Mouse (Mus musculus): ENCODE measurements at regions not wholly inside any gene's neighbourhood (a gene's known extent, or its start where the extent isn't known, plus 50 kb on each side); places are given as distances from the start of the nearest gene placed in this dataset.

- no peaks in the 10 kb centered on the region for H3K27me3 ChIP-seq (ENCODE audit: control insufficient read depth, insufficient read depth, insufficient read length)
- TF ChIP-seq MYOG (IDR thresholded peaks at IDR 0.05; ENCODE audit: control insufficient read depth, extremely low read depth, insufficient read length) = no peak
- TF ChIP-seq CEBPB (IDR thresholded peaks at IDR 0.05; ENCODE audit: low read depth) = no peak
- TF ChIP-seq USF1 (IDR thresholded peaks at IDR 0.05; ENCODE audit: low read depth) = no peak
- TF ChIP-seq FOSL1 (IDR thresholded peaks at IDR 0.05; ENCODE audit: insufficient read depth, low read length, poor library complexity, severe bottlenecking) = no peak
- no peak for TF ChIP-seq MAX (IDR thresholded peaks at IDR 0.05)
- no peak for TF ChIP-seq CTCF (IDR thresholded peaks at IDR 0.05; ENCODE audit: control insufficient read depth, insufficient read depth, insufficient read length)
- TF ChIP-seq MYOD1 (IDR thresholded peaks at IDR 0.05; ENCODE audit: control insufficient read depth, insufficient read length, low read depth) = no peak
- H3K79me2 ChIP-seq (ENCODE audit: control insufficient read depth, insufficient read depth) = no peaks in the 10 kb centered on the region
- H3ac ChIP-seq (ENCODE audit: control insufficient read depth, insufficient read length, low read depth) = no peak overlapping the region
- no peaks in the 10 kb centered on the region for H3K36me3 ChIP-seq (ENCODE audit: control insufficient read depth, insufficient read depth)
- H3K4me3 ChIP-seq (ENCODE audit: insufficient read depth, poor library complexity, severe bottlenecking) = no peak overlapping the region
- no peaks in the 10 kb centered on the region for H3K79me3 ChIP-seq (ENCODE audit: low read depth)
Observed at GRCm38 (mm10) chr5:118837001-118837400, 276.5 kb downstream of the Med13l start.

- H3K79me2 ChIP-seq (ENCODE audit: control insufficient read depth, insufficient read depth) = no peaks in the 10 kb centered on the region
- no peaks in the 10 kb centered on the region for H3K79me3 ChIP-seq (ENCODE audit: low read depth)
- no peak overlapping the region for H3K4me3 ChIP-seq (ENCODE audit: insufficient read depth, poor library complexity, severe bottlenecking)
- no peaks in the 10 kb centered on the region for H3K36me3 ChIP-seq (ENCODE audit: control insufficient read depth, insufficient read depth)
- H3ac ChIP-seq (ENCODE audit: control insufficient read depth, insufficient read length, low read depth) = no peak overlapping the region
- H3K27me3 ChIP-seq (ENCODE audit: control insufficient read depth, insufficient read depth, insufficient read length) = no peaks in the 10 kb centered on the region
- no peak for TF ChIP-seq MYOD1 (IDR thresholded peaks at IDR 0.05; ENCODE audit: control insufficient read depth, insufficient read length, low read depth)
- TF ChIP-seq MAX (IDR thresholded peaks at IDR 0.05) = no peak
- TF ChIP-seq USF1 (IDR thresholded peaks at IDR 0.05; ENCODE audit: low read depth) = no peak
- TF ChIP-seq MYOG (IDR thresholded peaks at IDR 0.05; ENCODE audit: control insufficient read depth, extremely low read depth, insufficient read length) = no peak
- TF ChIP-seq CTCF (IDR thresholded peaks at IDR 0.05; ENCODE audit: control insufficient read depth, insufficient read depth, insufficient read length) = no peak
- no peak for TF ChIP-seq FOSL1 (IDR thresholded peaks at IDR 0.05; ENCODE audit: insufficient read depth, low read length, poor library complexity, severe bottlenecking)
- TF ChIP-seq CEBPB (IDR thresholded peaks at IDR 0.05; ENCODE audit: low read depth) = no peak
Observed at GRCm38 (mm10) chr5:118838421-118838820, 277.9 kb downstream of the Med13l start.

- Histone ChIP-seq H3K4me3 (ENCODE audit: insufficient read depth, poor library complexity, severe bottlenecking) (no peak overlapping the region), H3K27me3 (ENCODE audit: control insufficient read depth, insufficient read depth, insufficient read length) (no peaks in the 10 kb centered on the region), H3ac (ENCODE audit: control insufficient read depth, insufficient read length, low read depth) (no peak overlapping the region), H3K36me3 (ENCODE audit: control insufficient read depth, insufficient read depth) (no peaks in the 10 kb centered on the region), H3K79me3 (ENCODE audit: low read depth) (no peaks in the 10 kb centered on the region), H3K79me2 (ENCODE audit: control insufficient read depth, insufficient read depth) (no peaks in the 10 kb centered on the region)
- TF ChIP-seq MYOG (IDR thresholded peaks at IDR 0.05; ENCODE audit: control insufficient read depth, extremely low read depth, insufficient read length) = no peak
- TF ChIP-seq MAX (IDR thresholded peaks at IDR 0.05) = no peak
- TF ChIP-seq CEBPB (IDR thresholded peaks at IDR 0.05; ENCODE audit: low read depth) = no peak
- TF ChIP-seq CTCF (IDR thresholded peaks at IDR 0.05; ENCODE audit: control insufficient read depth, insufficient read depth, insufficient read length) = no peak
- TF ChIP-seq FOSL1 (IDR thresholded peaks at IDR 0.05; ENCODE audit: insufficient read depth, low read length, poor library complexity, severe bottlenecking) = no peak
- no peak for TF ChIP-seq MYOD1 (IDR thresholded peaks at IDR 0.05; ENCODE audit: control insufficient read depth, insufficient read length, low read depth)
Observed at GRCm38 (mm10) chr5:118839916-118840315, 279.4 kb downstream of the Med13l start.

GRCm38 (mm10) chr5:118841210-118842016, 280.9 kb downstream of the Med13l start:
- no peak for TF ChIP-seq FOSL1 (IDR thresholded peaks at IDR 0.05; ENCODE audit: insufficient read depth, low read length, poor library complexity, severe bottlenecking)
- no peak for TF ChIP-seq MAX (IDR thresholded peaks at IDR 0.05)
- no peak for TF ChIP-seq CEBPB (IDR thresholded peaks at IDR 0.05; ENCODE audit: low read depth)
- TF ChIP-seq USF1 (IDR thresholded peaks at IDR 0.05; ENCODE audit: low read depth) = no peak
- TF ChIP-seq MYOD1 (IDR thresholded peaks at IDR 0.05; ENCODE audit: control insufficient read depth, insufficient read length, low read depth) = no peak
- no peak for TF ChIP-seq MYOG (IDR thresholded peaks at IDR 0.05; ENCODE audit: control insufficient read depth, extremely low read depth, insufficient read length)
- no peak for TF ChIP-seq CTCF (IDR thresholded peaks at IDR 0.05; ENCODE audit: control insufficient read depth, insufficient read depth, insufficient read length)
- no peaks in the 10 kb centered on the region for H3K79me3 ChIP-seq (ENCODE audit: low read depth)
- no peaks in the 10 kb centered on the region for H3K79me2 ChIP-seq (ENCODE audit: control insufficient read depth, insufficient read depth)
- no peaks in the 10 kb centered on the region for H3K36me3 ChIP-seq (ENCODE audit: control insufficient read depth, insufficient read depth)
- H3K27me3 ChIP-seq (ENCODE audit: control insufficient read depth, insufficient read depth, insufficient read length) = no peaks in the 10 kb centered on the region
- no peak overlapping the region for H3K4me3 ChIP-seq (ENCODE audit: insufficient read depth, poor library complexity, severe bottlenecking)
- no peak overlapping the region for H3ac ChIP-seq (ENCODE audit: control insufficient read depth, insufficient read length, low read depth)

GRCm38 (mm10) chr5:118842017-118842396, 281.5 kb downstream of the Med13l start:
- Histone ChIP-seq H3K4me3 (ENCODE audit: insufficient read depth, poor library complexity, severe bottlenecking) (no peak overlapping the region), H3ac (ENCODE audit: control insufficient read depth, insufficient read length, low read depth) (no peak overlapping the region), H3K79me2 (ENCODE audit: control insufficient read depth, insufficient read depth) (no peaks in the 10 kb centered on the region), H3K36me3 (ENCODE audit: control insufficient read depth, insufficient read depth) (no peaks in the 10 kb centered on the region), H3K27me3 (ENCODE audit: control insufficient read depth, insufficient read depth, insufficient read length) (peaks cover 2% of the 10 kb centered on the region), H3K79me3 (ENCODE audit: low read depth) (no peaks in the 10 kb centered on the region)
- no peak for TF ChIP-seq MAX (IDR thresholded peaks at IDR 0.05)
- TF ChIP-seq USF1 (IDR thresholded peaks at IDR 0.05; ENCODE audit: low read depth) = no peak
- no peak for TF ChIP-seq CTCF (IDR thresholded peaks at IDR 0.05; ENCODE audit: control insufficient read depth, insufficient read depth, insufficient read length)
- no peak for TF ChIP-seq MYOG (IDR thresholded peaks at IDR 0.05; ENCODE audit: control insufficient read depth, extremely low read depth, insufficient read length)
- TF ChIP-seq MYOD1 (IDR thresholded peaks at IDR 0.05; ENCODE audit: control insufficient read depth, insufficient read length, low read depth) = no peak
- TF ChIP-seq CEBPB (IDR thresholded peaks at IDR 0.05; ENCODE audit: low read depth) = no peak
- no peak for TF ChIP-seq FOSL1 (IDR thresholded peaks at IDR 0.05; ENCODE audit: insufficient read depth, low read length, poor library complexity, severe bottlenecking)
